Mouse (Mus musculus) limb, embryonic 10.5 days (tissue): ENCODE results near the gene Dlk2. TPM values are rescaled to one million over a fixed set of nuclear protein-coding genes. Genes with fewer than 3 reads are reported as not detected.
A peak's percentile ranks its signal among the peaks of the same experiment; 100 is the strongest.

ENCODE experiments used
- DNase-seq: peaks from one replicate; pipeline ENCODE4 v3.0.0-alpha.2; 2017; ENCODE audit warnings: low spot score
- H3K27ac ChIP-seq: fragments of 300-500 bp; sonication (generic); 2 replicates; pipeline ENCODE4 v1.5.1; 2016; ENCODE audit warnings: mild to moderate bottlenecking
- H3K27me3 ChIP-seq: fragments of 300-500 bp; sonication (generic); 2 replicates; pipeline ENCODE4 v1.6.1; 2016; ENCODE audit warnings: low read depth, mild to moderate bottlenecking; ENCODE audit not compliant: poor library complexity, severe bottlenecking
- H3K36me3 ChIP-seq: fragments of 300-500 bp; sonication (generic); 2 replicates; pipeline ENCODE4 v1.6.1; 2016; ENCODE audit warnings: mild to moderate bottlenecking, moderate library complexity
- H3K4me1 ChIP-seq: fragments of 300-500 bp; sonication (generic); 2 replicates; pipeline ENCODE4 v1.6.1; 2016
- H3K4me3 ChIP-seq: fragments of 300-500 bp; sonication (generic); 2 replicates; pipeline ENCODE4 v1.5.1; 2016; ENCODE audit warnings: mild to moderate bottlenecking, moderate library complexity
- H3K9me3 ChIP-seq: fragments of 300-500 bp; sonication (generic); replicated peaks from 2 replicates; pipeline ENCODE4 v1.6.1; 2016; ENCODE audit warnings: mild to moderate bottlenecking
- WGBS: fragments of 180-500 bp; shearing (Covaris S2); methylation state at CpG from one replicate; pipeline ENCODE4 v1.1.7; 2016; 5-methylcytosine and 5-hydroxymethylcytosine counted together
- polyA plus RNA-seq: library from polyadenylated mRNA; unstranded; fragments of >200 nt; fragmentation: Nextera tagmentation; extraction: Ambion mirVana; gene quantifications from 2 replicates; pipeline ENCODE4 v1.2.1, GENCODE M21; 2016

Gene Dlk2
- 0.65 and 1.3 TPM in 2 replicates for polyA plus RNA-seq

- Histone ChIP-seq H3K9me3 (no peaks in the 10 kb centered on the region), H3K27ac (peak within 1 kb of the TSS; percentile 64), H3K4me1 (peaks cover 26% of the 10 kb centered on the region), H3K36me3 (no peaks in the 10 kb centered on the region), H3K4me3 (peak within 1 kb of the TSS; percentile 69), H3K27me3 (peaks cover 89% of the 10 kb centered on the region)
- DNase-seq = peak; percentile 68
- WGBS = under 1% methylated on average over 72 of the region's 86 CpGs
Measured at GRCm38 (mm10) chr17:46297364-46298219, at the start of gene Dlk2. Gene Dlk2, plus strand, starts transcription at chr17:46297421.

- Histone ChIP-seq H3K9me3 (no peaks in the 10 kb centered on the region), H3K4me3 (peak within 1 kb of the TSS; percentile 99), H3K4me1 (peaks cover 22% of the 10 kb centered on the region), H3K36me3 (peaks cover 81% of the 10 kb centered on the region), H3K27ac (peak within 1 kb of the TSS; percentile 93), H3K27me3 (no peaks in the 10 kb centered on the region)
- peak; percentile 97 for DNase-seq
- under 1% methylated on average over 53 of the region's 53 CpGs for WGBS
Measured at GRCm38 (mm10) chr17:46247512-46248188, 49.6 kb upstream of the Dlk2 start, which contains the start of the genes Polr1c and Yipf3. Gene Polr1c, minus strand, starts transcription at chr17:46248054. Gene Yipf3, plus strand, starts transcription at chr17:46248080.

GRCm38 (mm10) chr17:46248189-46248522 lies 49.1 kb upstream of the Dlk2 start:
- no peaks in the 10 kb centered on the region for H3K9me3 ChIP-seq
- H3K4me3 ChIP-seq = peak overlapping the region; percentile 99
- H3K36me3 ChIP-seq = peaks cover 77% of the 10 kb centered on the region
- H3K4me1 ChIP-seq = peaks cover 23% of the 10 kb centered on the region
- no peak for DNase-seq
- H3K27ac ChIP-seq = peak overlapping the region; percentile 93
- WGBS = 1% methylated on average over 37 of the region's 37 CpGs
- H3K27me3 ChIP-seq = no peaks in the 10 kb centered on the region

GRCm38 (mm10) chr17:46251174-46251573 lies 46.0 kb upstream of the Dlk2 start:
- Histone ChIP-seq H3K27me3 (peaks cover 25% of the 10 kb centered on the region), H3K4me3 (0 out of 2 replicates have a peak overlapping the region, but pooled peaks have one; percentile 3), H3K36me3 (peaks cover 47% of the 10 kb centered on the region), H3K9me3 (no peaks in the 10 kb centered on the region), H3K4me1 (peaks cover 41% of the 10 kb centered on the region), H3K27ac (no peak overlapping the region)
- no peak for DNase-seq
- 83% methylated on average over 7 of the region's 7 CpGs for WGBS

GRCm38 (mm10) chr17:46252571-46253451 lies 44.4 kb upstream of the Dlk2 start:
- Histone ChIP-seq H3K27me3 (peaks cover 35% of the 10 kb centered on the region), H3K27ac (peak overlapping the region; percentile 47; the same call in 1 of the 2 replicates), H3K9me3 (no peaks in the 10 kb centered on the region), H3K4me3 (peak overlapping the region; percentile 74), H3K4me1 (peaks cover 34% of the 10 kb centered on the region), H3K36me3 (peaks cover 53% of the 10 kb centered on the region)
- 59% methylated on average over 14 of the region's 14 CpGs for WGBS
- DNase-seq = peak; percentile 52

GRCm38 (mm10) chr17:46253452-46254084 lies 43.7 kb upstream of the Dlk2 start, which contains the start of gene Lrrc73:
Gene Lrrc73, plus strand, starts transcription at chr17:46253531.
- peak within 1 kb of the TSS; percentile 74 for H3K4me3 ChIP-seq
- peaks cover 61% of the 10 kb centered on the region for H3K36me3 ChIP-seq
- peak; percentile 97 for DNase-seq
- H3K27ac ChIP-seq = peak within 1 kb of the TSS; percentile 47
- peaks cover 28% of the 10 kb centered on the region for H3K4me1 ChIP-seq
- H3K27me3 ChIP-seq = peaks cover 35% of the 10 kb centered on the region
- 2% methylated on average over 48 of the region's 48 CpGs for WGBS
- H3K9me3 ChIP-seq = no peaks in the 10 kb centered on the region

- Histone ChIP-seq H3K9me3 (no peaks in the 10 kb centered on the region), H3K36me3 (peaks cover 65% of the 10 kb centered on the region), H3K27ac (peak overlapping the region; percentile 47; the same call in 1 of the 2 replicates), H3K4me3 (peak overlapping the region; percentile 74), H3K4me1 (peaks cover 23% of the 10 kb centered on the region), H3K27me3 (peaks cover 35% of the 10 kb centered on the region)
- DNase-seq = no peak
- under 1% methylated on average over 48 of the region's 54 CpGs for WGBS
Measured at GRCm38 (mm10) chr17:46254106-46254505, 43.1 kb upstream of the Dlk2 start.

- Histone ChIP-seq H3K4me3 (peak overlapping the region; percentile 74; the same call in 1 of the 2 replicates), H3K9me3 (no peaks in the 10 kb centered on the region), H3K4me1 (peaks cover 19% of the 10 kb centered on the region), H3K27ac (no peak overlapping the region), H3K36me3 (peaks cover 65% of the 10 kb centered on the region), H3K27me3 (peaks cover 35% of the 10 kb centered on the region)
- 34% methylated on average over 6 of the region's 6 CpGs for WGBS
- no peak for DNase-seq
Measured at GRCm38 (mm10) chr17:46255147-46255546, 42.1 kb upstream of the Dlk2 start.

- Histone ChIP-seq H3K9me3 (no peaks in the 10 kb centered on the region), H3K4me3 (no peak overlapping the region), H3K36me3 (peaks cover 71% of the 10 kb centered on the region), H3K4me1 (peaks cover 15% of the 10 kb centered on the region), H3K27me3 (peaks cover 35% of the 10 kb centered on the region), H3K27ac (no peak overlapping the region)
- WGBS = 91% methylated on average over 30 of the region's 30 CpGs
- DNase-seq = no peak
Measured at GRCm38 (mm10) chr17:46258279-46259053, 38.8 kb upstream of the Dlk2 start.

- Histone ChIP-seq H3K27me3 (peaks cover 25% of the 10 kb centered on the region), H3K4me3 (no peak overlapping the region), H3K27ac (no peak overlapping the region), H3K4me1 (peaks cover 5% of the 10 kb centered on the region), H3K36me3 (peaks cover 83% of the 10 kb centered on the region), H3K9me3 (no peaks in the 10 kb centered on the region)
- no peak for DNase-seq
- 91% methylated on average over 17 of the region's 17 CpGs for WGBS
Measured at GRCm38 (mm10) chr17:46259675-46260074, 37.5 kb upstream of the Dlk2 start.

- Histone ChIP-seq H3K4me3 (no peak overlapping the region), H3K4me1 (peaks cover 9% of the 10 kb centered on the region), H3K9me3 (no peaks in the 10 kb centered on the region), H3K36me3 (peaks cover 100% of the 10 kb centered on the region), H3K27ac (no peak overlapping the region), H3K27me3 (no peaks in the 10 kb centered on the region)
- WGBS = 92% methylated on average over 5 of the region's 5 CpGs
- DNase-seq = no peak
Measured at GRCm38 (mm10) chr17:46262201-46262694, 35.0 kb upstream of the Dlk2 start.
